Mouse (Mus musculus): ENCODE measurements around the gene Pnma1. TPM values are rescaled to one million over a fixed set of nuclear protein-coding genes. Genes with fewer than 3 reads are reported as not detected.

Gene Pnma1
- polyA plus RNA-seq, 1 experiment: 0.46 TPM

GRCm38 (mm10) chr12:84192741-84193641, 44.7 kb upstream of the Pnma1 start:
- no peak for TF ChIP-seq POLR2A (IDR thresholded peaks at IDR 0.05; ENCODE audit: insufficient read length, low read depth)
- TF ChIP-seq SRF (IDR thresholded peaks at IDR 0.05; ENCODE audit: control insufficient read depth, insufficient read length, low read depth): no peak
- peak; percentile 1 for TF ChIP-seq E2F4 (IDR thresholded peaks at IDR 0.05; ENCODE audit: insufficient read depth)
- TF ChIP-seq CEBPB (IDR thresholded peaks at IDR 0.05; ENCODE audit: insufficient read depth, poor library complexity, severe bottlenecking): no peak
- TF ChIP-seq POLR2AphosphoS2 (IDR thresholded peaks at IDR 0.05; ENCODE audit: insufficient read length, low read depth): no peak
- TF ChIP-seq MYOD1 (IDR thresholded peaks at IDR 0.05; ENCODE audit: control insufficient read depth in 1 of 3, insufficient read length in 2 of 3, low read depth in 2 of 3): peak in 1 of 3 experiments; percentile 59
- no peak for TF ChIP-seq TCF12 (IDR thresholded peaks at IDR 0.05; ENCODE audit: insufficient read depth, poor library complexity, severe bottlenecking)
- no peaks in the 10 kb centered on the region for H3K36me3 ChIP-seq (ENCODE audit: control insufficient read depth, insufficient read depth)
- H3K4me3 ChIP-seq: peak overlapping the region; percentile 71
- peak overlapping the region; percentile 93 for H3K4me2 ChIP-seq (ENCODE audit: low read depth)
- peaks cover 70% of the 10 kb centered on the region for H3K79me2 ChIP-seq (ENCODE audit: control insufficient read depth, insufficient read depth)
- H3ac ChIP-seq (ENCODE audit: control insufficient read depth, insufficient read length): peak overlapping the region; percentile 98
- H3K27me3 ChIP-seq (ENCODE audit: control insufficient read depth, insufficient read depth, insufficient read length): no peaks in the 10 kb centered on the region

- Histone ChIP-seq H3K36me3 (ENCODE audit: control insufficient read depth, insufficient read depth) (no peaks in the 10 kb centered on the region), H3K4me2 (ENCODE audit: low read depth) (peak overlapping the region; percentile 93), H3K4me3 (peak overlapping the region; percentile 71), H3ac (ENCODE audit: control insufficient read depth, insufficient read length) (peak overlapping the region; percentile 98), H3K79me2 (ENCODE audit: control insufficient read depth, insufficient read depth) (peaks cover 75% of the 10 kb centered on the region), H3K27me3 (ENCODE audit: control insufficient read depth, insufficient read depth, insufficient read length) (no peaks in the 10 kb centered on the region)
- TF ChIP-seq USF1 (IDR thresholded peaks at IDR 0.05; ENCODE audit: low read depth): no peak
- TF ChIP-seq MYOG (IDR thresholded peaks at IDR 0.05; ENCODE audit: control insufficient read depth in 1 of 3, insufficient read depth in 1 of 3, insufficient read length in 2 of 3, low read depth in 2 of 3): peak in 1 of 3 experiments; percentile 63
Observed at GRCm38 (mm10) chr12:84192280-84192679, 44.0 kb upstream of the Pnma1 start.

- H3ac ChIP-seq (ENCODE audit: control insufficient read depth, insufficient read length): peak overlapping the region; percentile 98
- peaks cover 75% of the 10 kb centered on the region for H3K79me2 ChIP-seq (ENCODE audit: control insufficient read depth, insufficient read depth)
- H3K36me3 ChIP-seq (ENCODE audit: control insufficient read depth, insufficient read depth): no peaks in the 10 kb centered on the region
- TF ChIP-seq E2F4 (IDR thresholded peaks at IDR 0.05; ENCODE audit: insufficient read depth) (no peak), TCF12 (IDR thresholded peaks at IDR 0.05; ENCODE audit: insufficient read depth, poor library complexity, severe bottlenecking) (no peak), CEBPB (IDR thresholded peaks at IDR 0.05; ENCODE audit: insufficient read depth, poor library complexity, severe bottlenecking) (no peak)
- H3K4me3 ChIP-seq: peak overlapping the region; percentile 71
- H3K27me3 ChIP-seq (ENCODE audit: control insufficient read depth, insufficient read depth, insufficient read length): no peaks in the 10 kb centered on the region
- H3K4me2 ChIP-seq (ENCODE audit: low read depth): peak overlapping the region; percentile 93
Observed at GRCm38 (mm10) chr12:84191770-84192169, 43.5 kb upstream of the Pnma1 start.

GRCm38 (mm10) chr12:84191190-84191589, 42.9 kb upstream of the Pnma1 start:
- Histone ChIP-seq H3K79me2 (ENCODE audit: control insufficient read depth, insufficient read depth) (peaks cover 75% of the 10 kb centered on the region), H3K4me3 (peak overlapping the region; percentile 71), H3ac (ENCODE audit: control insufficient read depth, insufficient read length) (no peak overlapping the region), H3K36me3 (ENCODE audit: control insufficient read depth, insufficient read depth) (peaks cover 2% of the 10 kb centered on the region), H3K4me2 (ENCODE audit: low read depth) (peak overlapping the region; percentile 93), H3K27me3 (ENCODE audit: control insufficient read depth, insufficient read depth, insufficient read length) (no peaks in the 10 kb centered on the region)
- TF ChIP-seq USF1 (IDR thresholded peaks at IDR 0.05; ENCODE audit: low read depth): no peak
- TF ChIP-seq MYOD1 (IDR thresholded peaks at IDR 0.05; ENCODE audit: control insufficient read depth in 1 of 3, insufficient read length in 2 of 3, low read depth in 2 of 3): no peak
- TF ChIP-seq TCF12 (IDR thresholded peaks at IDR 0.05; ENCODE audit: insufficient read depth, poor library complexity, severe bottlenecking): no peak
- TF ChIP-seq E2F4 (IDR thresholded peaks at IDR 0.05; ENCODE audit: insufficient read depth): no peak
- no peak for TF ChIP-seq POLR2AphosphoS2 (IDR thresholded peaks at IDR 0.05; ENCODE audit: insufficient read length, low read depth)
- TF ChIP-seq SRF (IDR thresholded peaks at IDR 0.05; ENCODE audit: control insufficient read depth, insufficient read length, low read depth): no peak
- no peak for TF ChIP-seq POLR2A (IDR thresholded peaks at IDR 0.05; ENCODE audit: insufficient read length, low read depth)
- no peak for TF ChIP-seq MAX (IDR thresholded peaks at IDR 0.05; ENCODE audit: low read depth)
- TF ChIP-seq TCF3 (IDR thresholded peaks at IDR 0.05; ENCODE audit: insufficient read length, low read depth): no peak
- TF ChIP-seq MYOG (IDR thresholded peaks at IDR 0.05; ENCODE audit: control insufficient read depth in 1 of 3, insufficient read depth in 1 of 3, insufficient read length in 2 of 3, low read depth in 2 of 3): no peak
- no peak for TF ChIP-seq CEBPB (IDR thresholded peaks at IDR 0.05; ENCODE audit: insufficient read depth, poor library complexity, severe bottlenecking)
- no peak for TF ChIP-seq REST (IDR thresholded peaks at IDR 0.05; ENCODE audit: insufficient read depth, insufficient read length)

GRCm38 (mm10) chr12:84190151-84190820, 42.0 kb upstream of the Pnma1 start:
- Histone ChIP-seq H3ac (ENCODE audit: control insufficient read depth, insufficient read length) (no peak overlapping the region), H3K27me3 (ENCODE audit: control insufficient read depth, insufficient read depth, insufficient read length) (no peaks in the 10 kb centered on the region), H3K79me2 (ENCODE audit: control insufficient read depth, insufficient read depth) (peaks cover 76% of the 10 kb centered on the region), H3K36me3 (ENCODE audit: control insufficient read depth, insufficient read depth) (peaks cover 6% of the 10 kb centered on the region), H3K4me3 (no peak overlapping the region), H3K4me2 (ENCODE audit: low read depth) (peak overlapping the region; percentile 93)
- TF ChIP-seq REST (IDR thresholded peaks at IDR 0.05; ENCODE audit: insufficient read depth, insufficient read length) (no peak), POLR2A (IDR thresholded peaks at IDR 0.05; ENCODE audit: insufficient read length, low read depth) (peak; percentile 24), CEBPB (IDR thresholded peaks at IDR 0.05; ENCODE audit: insufficient read depth, poor library complexity, severe bottlenecking) (no peak), MYOG (IDR thresholded peaks at IDR 0.05; ENCODE audit: control insufficient read depth in 1 of 3, insufficient read depth in 1 of 3, insufficient read length in 2 of 3, low read depth in 2 of 3) (no peak), E2F4 (IDR thresholded peaks at IDR 0.05; ENCODE audit: insufficient read depth) (no peak), MAX (IDR thresholded peaks at IDR 0.05; ENCODE audit: low read depth) (no peak)
